In genomic region chr9:121505346-121505745, GRCm38 (mm10) we compare ENCODE assay signal across 13 mouse cellular contexts. TPM values are rescaled to one million over a fixed set of nuclear protein-coding genes. Genes with fewer than 3 reads are reported as not detected.
DNase-seq lines count a peak whose midpoint lies in the region; ATAC-seq and TF ChIP-seq lines count a peak whose summit lies in the region.
"Had no signal": no experiment of that assay in that cellular context is flagged by ENCODE, and none has a peak within 500 bp of the region (broad histone marks: within the 10 kb centered on the region; RNA-seq: fewer than 3 reads in every experiment).

No protein-coding gene starts in this region.

- no peak for TF ChIP-seq CTCF in cortical plate, adult 2 months (IDR thresholded peaks at IDR 0.05; ENCODE audit: extremely low read depth, insufficient read depth, low read length)

- H3K9me3 ChIP-seq in forebrain, embryonic 16.5 days (ENCODE audit: control insufficient read depth, low read length), result no peaks in the 10 kb centered on the region
- H3K9me3 ChIP-seq in forebrain, embryonic 12.5 days, result no peaks in the 10 kb centered on the region
- H3K9me3 ChIP-seq in neural tube, embryonic 15.5 days (replicated peaks), result no peaks in the 10 kb centered on the region
- H3K9me3 ChIP-seq: G1E had no signal

- H3K27ac ChIP-seq in forebrain, embryonic 16.5 days (ENCODE audit: low read length), result peak overlapping the region; percentile 45; the same call in 1 of the 2 replicates
- H3K27ac ChIP-seq in forebrain, embryonic 12.5 days, result no peak overlapping the region
- peak overlapping the region; percentile 55 for H3K27ac ChIP-seq in cortical plate, adult 2 months (ENCODE audit: insufficient read depth, low read length)
- no peak overlapping the region for H3K27ac ChIP-seq in neural tube, embryonic 15.5 days (replicated peaks)
- H3K27ac ChIP-seq: liver, embryonic 14.5 days; stomach, postnatal 0 days had no signal

- no peaks in the 10 kb centered on the region for H3K36me3 ChIP-seq in forebrain, embryonic 16.5 days (ENCODE audit: control insufficient read depth, insufficient read depth)
- no peaks in the 10 kb centered on the region for H3K36me3 ChIP-seq in forebrain, embryonic 12.5 days (replicated peaks)
- H3K36me3 ChIP-seq in neural tube, embryonic 15.5 days, result no peaks in the 10 kb centered on the region
- H3K36me3 ChIP-seq: G1E had no signal

- no peak overlapping the region for H3K4me2 ChIP-seq in forebrain, embryonic 16.5 days (ENCODE audit: low read length)
- no peak overlapping the region for H3K4me2 ChIP-seq in forebrain, embryonic 12.5 days
- H3K4me2 ChIP-seq in neural tube, embryonic 15.5 days, result no peak overlapping the region

- peaks cover 17% of the 10 kb centered on the region for H3K4me1 ChIP-seq in forebrain, embryonic 16.5 days (replicated peaks; ENCODE audit: control insufficient read depth, insufficient read depth, low read length)
- H3K4me1 ChIP-seq in forebrain, embryonic 12.5 days, result no peaks in the 10 kb centered on the region
- H3K4me1 ChIP-seq in cortical plate, adult 2 months (ENCODE audit: control insufficient read depth, insufficient read depth, low read length), result peaks cover 7% of the 10 kb centered on the region
- no peaks in the 10 kb centered on the region for H3K4me1 ChIP-seq in neural tube, embryonic 15.5 days

- no peak overlapping the region for H3K4me3 ChIP-seq in forebrain, embryonic 16.5 days (replicated peaks; ENCODE audit: low read length)
- H3K4me3 ChIP-seq in forebrain, embryonic 12.5 days (replicated peaks), result no peak overlapping the region
- no peak overlapping the region for H3K4me3 ChIP-seq in cortical plate, adult 2 months (ENCODE audit: insufficient read depth, low read length)
- H3K4me3 ChIP-seq in neural tube, embryonic 15.5 days (replicated peaks), result no peak overlapping the region

- no peak overlapping the region for H3K9ac ChIP-seq in forebrain, embryonic 16.5 days (replicated peaks; ENCODE audit: low read depth, low read length)
- no peak overlapping the region for H3K9ac ChIP-seq in forebrain, embryonic 12.5 days
- no peak overlapping the region for H3K9ac ChIP-seq in neural tube, embryonic 15.5 days (replicated peaks)
- H3K9ac ChIP-seq: liver, embryonic 14.5 days had no signal

- DNase-seq in left cerebral cortex, adult 18-20 months (ENCODE audit: low spot score in 2 of 2), result peak; percentile 70 to 81
- DNase-seq in right cerebral cortex, postnatal 36 days (ENCODE audit: low spot score in 2 of 2), result peak; percentile 71
- no peak for DNase-seq in spleen, postnatal 4 days (ENCODE audit: low spot score in 2 of 2)
- DNase-seq: kidney, postnatal 14 days had no signal

- ATAC-seq in forebrain, embryonic 16.5 days, result no peak
- no peak for ATAC-seq in forebrain, embryonic 12.5 days (ENCODE audit: low FRiP score)
- ATAC-seq in inflammation-experienced regulatory T-cells, adult 6 months, result no peak
- ATAC-seq in neural tube, embryonic 15.5 days (ENCODE audit: low FRiP score), result no peak

- WGBS in forebrain, embryonic 16.5 days, result 76% methylated on average over 8 of the region's 8 CpGs
- WGBS in forebrain, embryonic 12.5 days, result 88% methylated on average over 8 of the region's 8 CpGs
- 90% methylated on average over 8 of the region's 8 CpGs for WGBS in neural tube, embryonic 15.5 days

- H3K27me3 ChIP-seq in forebrain, embryonic 16.5 days (replicated peaks; ENCODE audit: control insufficient read depth, insufficient read depth, low read length), result no peaks in the 10 kb centered on the region
- 0 out of 2 replicates have a peak, but pooled peaks cover 4% of the 10 kb centered on the region for H3K27me3 ChIP-seq in forebrain, embryonic 12.5 days
- H3K27me3 ChIP-seq in neural tube, embryonic 15.5 days (replicated peaks), result no peaks in the 10 kb centered on the region

- no peak for TF ChIP-seq POLR2A in cortical plate, adult 2 months (IDR thresholded peaks at IDR 0.05; ENCODE audit: extremely low read depth, insufficient read depth, low read length)

RNA-seq across cellular contexts. Expression of gene Cck, which starts 9.9 kb away (rescaled TPM):
- 26.4 and 60.5 TPM in 2 replicates for polyA plus RNA-seq in forebrain, embryonic 16.5 days (2015; fragmentation: Nextera tagmentation; extraction: Ambion mirVana)
- polyA plus RNA-seq in forebrain, embryonic 12.5 days (2016; fragmentation: Nextera tagmentation; extraction: Ambion mirVana), result 7.3 and 13.5 TPM in 2 replicates
- polyA plus RNA-seq in cortical plate, adult 2 months (2012; rRNA removed), result 1,499 and 1,678 TPM in 2 replicates
- total RNA-seq in left cerebral cortex, adult 18-20 months (2021), result 100 to 1,000 TPM; 710 to 834 TPM
- not detected for polyA plus RNA-seq in inflammation-experienced regulatory T-cells, adult 6 months (2017; shearing (Covaris generic))
- 102 and 127 TPM in 2 replicates for polyA plus RNA-seq in neural tube, embryonic 15.5 days (2015; fragmentation: Nextera tagmentation; extraction: Ambion mirVana)
- total RNA-seq: G1E; granulocyte monocyte progenitor cell, adult 5-6 weeks had no signal
- polyA plus RNA-seq: G1E had no signal

Comparison
In these comparisons a context has a peak if more than half of its experiments do, and no peak if none do; other contexts are left out.
1. H3K27ac ChIP-seq: peak in forebrain, embryonic 16.5 days (single experiment) and cortical plate, adult 2 months (single experiment); none in forebrain, embryonic 12.5 days (single experiment) and neural tube, embryonic 15.5 days (single experiment).
2. DNase-seq: peak in left cerebral cortex, adult 18-20 months (2 of 2) and right cerebral cortex, postnatal 36 days (2 of 2); none in spleen, postnatal 4 days (0 of 2).